Mouse (Mus musculus): ENCODE results near the gene Zfand6.

Zfand6 gene

GRCm38 (mm10) chr7:84689251-84690100 lies at the start of gene Zfand6:
Gene Zfand6 (minus strand): TSS chr7:84689959.
- peak; percentile 98 for DNase-seq

GRCm38 (mm10) chr7:84736803-84737202 lies 47.0 kb upstream of the Zfand6 start:
- no peak for DNase-seq

GRCm38 (mm10) chr7:84733038-84733437 lies 43.3 kb upstream of the Zfand6 start:
- no peak for DNase-seq

GRCm38 (mm10) chr7:84732052-84732451 lies 42.3 kb upstream of the Zfand6 start:
- no peak for DNase-seq

GRCm38 (mm10) chr7:84731076-84731475 lies 41.3 kb upstream of the Zfand6 start:
- DNase-seq: no peak

- no peak for DNase-seq
These were observed 33.2 kb upstream of the Zfand6 start for GRCm38 (mm10) chr7:84722804-84723459.

- DNase-seq: no peak
These were observed 20.7 kb upstream of the Zfand6 start for GRCm38 (mm10) chr7:84710287-84710958.

- DNase-seq: no peak
These were observed 17.1 kb upstream of the Zfand6 start for GRCm38 (mm10) chr7:84706877-84707276.

DNA sequence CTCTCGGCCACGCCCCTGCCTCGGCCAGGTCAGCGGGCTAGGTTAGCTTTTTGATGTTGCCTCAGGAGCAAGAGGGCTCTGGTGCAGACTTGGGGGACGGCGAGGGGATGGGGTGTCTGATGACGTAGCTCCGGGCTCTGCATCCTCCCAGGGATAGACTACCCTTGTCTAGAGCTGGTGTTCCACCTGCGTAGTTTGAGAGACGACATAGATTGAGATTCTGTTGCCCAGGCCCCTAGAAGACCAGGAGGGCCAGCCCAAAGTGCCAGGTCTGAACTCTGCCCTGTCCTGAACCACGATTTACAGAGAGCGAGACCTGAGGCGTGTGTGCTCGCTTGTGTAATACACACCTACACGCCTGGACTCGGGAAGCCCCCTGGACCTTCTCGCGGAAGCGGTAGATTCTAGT lies 346 bp upstream of the Zfand6 start:
- no peak for DNase-seq

DNA sequence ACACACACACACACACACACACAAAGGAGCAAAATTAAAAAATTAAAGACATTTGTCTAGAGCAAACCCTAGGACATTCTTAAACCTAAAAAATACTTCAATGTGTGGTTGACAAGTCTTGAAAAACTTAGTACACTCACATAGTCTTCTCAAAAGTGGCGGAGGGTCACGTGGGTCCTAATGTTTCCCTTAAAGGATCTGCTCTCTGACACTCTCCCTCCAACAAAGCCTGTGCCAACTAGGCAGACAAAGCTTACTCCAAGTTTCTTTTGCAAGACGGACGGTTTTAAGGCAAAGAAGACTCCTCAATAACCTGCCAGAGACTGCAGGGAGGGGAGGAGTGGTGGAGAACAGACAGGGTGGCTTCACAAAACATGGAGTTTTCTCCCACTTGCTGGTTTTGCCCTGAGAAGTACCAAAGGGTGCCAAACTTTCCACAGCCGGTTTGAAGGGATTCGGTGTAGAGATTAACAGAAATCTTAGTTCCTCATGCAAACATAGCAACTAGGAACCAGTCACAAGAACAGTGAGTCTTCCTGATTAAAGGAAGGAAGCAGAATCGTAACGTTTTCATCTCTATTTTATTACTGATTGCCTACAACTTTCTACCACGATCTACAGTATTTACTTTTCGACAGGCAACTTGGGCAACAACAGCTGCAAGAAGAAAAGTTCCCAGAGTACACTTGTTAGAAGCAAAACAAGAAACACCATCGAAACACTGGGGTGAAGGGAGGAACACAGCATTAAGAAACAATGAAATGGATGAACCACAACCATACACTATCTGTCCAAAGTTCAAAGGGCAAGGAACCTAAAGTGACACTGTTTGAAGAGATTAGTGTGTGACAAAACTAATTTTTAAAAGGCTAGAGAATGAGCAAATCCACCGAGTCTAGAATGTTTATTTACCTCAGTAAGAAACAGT lies 1.8 kb downstream of the Zfand6 start:
- no peak for DNase-seq

DNA sequence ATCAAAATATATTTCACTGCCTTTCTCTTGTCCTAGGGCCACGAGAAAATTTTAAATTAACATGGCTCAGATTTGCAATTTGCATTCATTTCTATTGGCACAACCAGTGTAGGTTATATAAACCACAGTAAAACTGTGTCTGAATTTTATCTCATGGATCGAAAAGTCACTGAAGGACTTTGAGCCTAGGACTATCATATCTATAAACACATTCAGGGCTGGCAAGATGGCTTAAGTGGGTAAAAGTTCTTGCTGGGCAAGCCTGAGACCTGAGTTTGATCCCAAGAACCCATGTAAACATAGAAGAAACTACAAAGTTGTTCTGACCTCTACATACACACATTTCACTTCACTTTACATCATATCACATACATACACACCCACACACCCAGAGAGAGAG lies 3.4 kb downstream of the Zfand6 start:
- no peak for DNase-seq

DNA sequence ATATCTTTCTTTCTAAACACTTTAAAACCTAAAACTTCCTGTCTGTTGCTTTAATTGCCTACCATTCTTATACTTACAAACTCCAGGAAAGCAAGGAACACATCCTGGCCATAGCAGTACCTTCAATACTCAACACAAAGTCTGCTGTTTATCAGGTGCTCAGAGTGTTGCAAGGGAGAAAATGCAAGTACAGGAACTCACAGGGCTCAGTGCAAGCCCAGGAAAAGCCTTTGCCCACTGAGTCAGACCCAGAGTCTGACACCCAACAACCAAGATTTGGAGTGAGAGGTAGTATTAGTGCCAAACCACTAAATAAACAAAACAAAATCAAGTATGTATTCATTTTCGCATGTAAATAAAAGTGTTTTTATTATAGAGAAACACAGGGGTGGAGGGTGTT lies 5.1 kb downstream of the Zfand6 start:
- no peak for DNase-seq

GRCm38 (mm10) chr7:84681558-84681957 lies 8.2 kb downstream of the Zfand6 start:
- no peak for DNase-seq

DNA sequence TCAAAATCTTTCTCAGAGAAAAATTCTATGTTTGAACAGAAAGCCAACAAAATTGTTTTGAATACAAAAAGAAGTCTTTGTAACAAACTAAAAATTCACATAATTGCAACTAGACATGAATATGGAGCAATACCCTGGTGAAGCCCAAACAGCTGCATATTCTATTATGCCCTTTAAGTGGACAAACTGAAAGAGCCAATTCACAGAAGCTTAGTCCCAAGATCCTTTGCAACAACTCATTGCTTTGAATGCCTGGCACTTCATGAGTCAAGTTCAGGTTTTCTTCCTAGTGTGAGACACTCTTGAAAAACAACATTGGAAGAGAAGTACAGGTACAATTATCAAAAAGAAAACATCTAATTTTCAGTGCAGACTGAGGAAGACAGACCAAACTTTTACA lies 8.8 kb downstream of the Zfand6 start:
- no peak for DNase-seq

DNA sequence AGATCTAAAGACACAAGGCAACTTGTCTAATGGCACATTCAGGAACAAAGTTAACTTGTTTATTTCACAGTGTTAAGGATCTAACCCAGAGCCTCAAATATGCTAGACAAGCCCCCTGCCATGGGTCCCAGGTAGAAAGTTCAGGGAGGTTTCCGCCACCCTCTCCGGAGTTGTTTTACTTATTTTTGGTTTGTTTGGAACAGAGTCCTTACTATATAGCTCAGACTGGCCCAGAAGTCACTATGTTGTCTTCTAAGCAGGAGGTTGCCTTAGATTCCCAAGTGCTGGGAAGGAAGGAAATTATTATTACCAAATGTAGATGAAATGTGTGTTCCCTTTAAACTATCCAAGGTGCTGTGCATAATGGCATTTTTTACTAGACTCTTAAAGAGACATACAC lies 9.7 kb downstream of the Zfand6 start:
- DNase-seq: no peak

DNA sequence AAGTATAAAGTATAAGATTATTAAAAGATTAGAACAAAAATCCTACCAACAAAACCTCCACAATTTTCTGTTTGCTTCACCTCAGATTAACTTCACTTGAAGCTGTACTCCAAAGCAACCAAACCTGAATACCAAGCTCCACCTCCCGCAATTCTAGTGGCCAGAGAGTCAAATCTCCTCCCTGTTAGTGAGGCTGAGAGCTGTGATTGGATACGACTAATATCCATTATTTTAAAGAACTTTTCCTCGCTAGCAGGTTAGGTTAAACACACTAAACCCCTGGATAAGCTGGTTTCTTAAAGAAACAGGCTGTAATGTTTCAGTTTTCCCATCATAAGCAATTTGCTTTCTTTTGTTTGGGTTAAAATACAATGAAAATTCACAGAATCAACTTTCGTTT lies 10.5 kb downstream of the Zfand6 start:
- peak; percentile 44 for DNase-seq

DNA sequence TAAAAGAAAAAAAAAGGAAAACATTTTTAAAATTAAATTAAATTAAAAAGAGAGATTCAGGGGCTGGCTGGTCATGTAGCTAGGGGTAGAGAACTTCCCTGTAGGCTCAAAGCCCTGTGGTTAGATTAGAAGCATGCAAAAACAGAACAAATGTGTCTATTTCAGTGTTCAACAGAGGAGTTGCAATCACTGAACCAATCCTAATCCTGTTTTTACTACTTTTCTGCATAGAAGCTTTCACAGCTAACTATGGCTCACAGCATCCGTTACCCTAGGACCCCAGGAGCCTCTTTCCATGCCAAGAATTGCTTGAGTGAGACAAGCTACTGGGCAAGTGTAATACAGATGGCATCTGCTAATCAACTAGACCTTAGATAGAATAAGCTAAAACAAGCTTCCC lies 16.7 kb downstream of the Zfand6 start:
- no peak for DNase-seq

DNA sequence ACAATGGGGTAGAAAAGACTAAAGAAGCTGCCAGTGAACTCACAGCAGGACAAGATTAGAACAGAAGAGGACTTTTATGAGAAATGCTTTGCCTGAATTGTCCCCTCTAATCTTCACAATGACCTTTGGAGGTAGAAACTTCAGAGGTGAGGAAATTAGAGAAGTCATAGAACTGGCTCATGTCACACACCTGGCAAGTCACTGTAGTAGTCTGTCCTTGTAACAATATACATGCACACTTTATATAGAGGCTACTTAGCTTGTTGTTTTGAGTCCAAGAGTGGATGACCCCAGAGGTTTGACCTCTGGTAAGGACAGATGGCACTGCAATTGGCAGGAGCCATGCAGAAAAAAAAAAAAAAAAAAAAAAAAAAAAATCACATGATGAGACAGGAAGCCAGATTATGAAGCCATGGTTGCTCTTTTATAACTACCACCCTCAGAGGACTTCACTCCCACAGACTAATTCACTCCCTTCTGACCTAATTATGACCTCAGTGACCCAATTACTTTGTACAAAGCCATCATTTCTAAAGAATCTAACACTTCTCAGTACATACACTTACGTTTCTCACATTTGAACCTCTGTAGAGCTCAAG lies 20.1 kb downstream of the Zfand6 start:
- DNase-seq: no peak

DNA sequence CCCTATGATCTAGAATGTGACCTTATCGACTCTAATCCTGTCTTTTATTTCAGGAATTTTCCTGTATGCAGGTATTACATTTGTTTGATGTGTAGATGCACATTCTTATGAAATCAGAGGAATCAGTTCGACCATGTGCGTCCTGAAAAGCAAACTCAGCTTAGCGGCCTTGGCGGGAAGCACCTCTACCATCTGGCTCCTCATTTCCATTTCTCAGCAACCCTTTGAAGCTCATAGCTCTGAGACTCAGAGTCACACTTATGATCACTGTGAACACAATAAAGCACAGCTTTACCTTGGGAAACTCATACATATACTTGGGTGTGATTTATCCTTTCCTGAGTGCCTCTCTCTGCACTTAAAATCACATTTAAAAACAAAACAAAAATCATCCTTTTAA lies 21.8 kb downstream of the Zfand6 start:
- DNase-seq: no peak

DNA sequence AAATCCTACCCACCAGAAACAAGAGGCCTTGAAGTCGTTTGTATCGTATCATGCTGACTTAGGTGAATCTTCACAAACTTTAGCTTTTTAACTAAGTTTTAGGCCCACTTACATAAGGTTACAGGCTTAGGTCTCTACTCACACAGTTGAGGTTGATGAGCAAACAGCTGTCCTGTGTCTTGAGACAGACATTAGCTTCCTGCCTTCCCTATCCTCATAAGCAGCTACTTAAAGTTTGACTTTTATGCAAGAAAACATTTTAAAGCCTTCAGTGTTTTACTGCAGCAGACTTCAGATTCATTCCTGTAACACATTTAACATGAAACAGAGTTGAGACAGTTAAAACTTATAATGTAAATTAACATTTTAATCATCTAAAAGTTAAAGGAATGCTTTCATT lies 37.0 kb downstream of the Zfand6 start:
- DNase-seq: no peak

DNA sequence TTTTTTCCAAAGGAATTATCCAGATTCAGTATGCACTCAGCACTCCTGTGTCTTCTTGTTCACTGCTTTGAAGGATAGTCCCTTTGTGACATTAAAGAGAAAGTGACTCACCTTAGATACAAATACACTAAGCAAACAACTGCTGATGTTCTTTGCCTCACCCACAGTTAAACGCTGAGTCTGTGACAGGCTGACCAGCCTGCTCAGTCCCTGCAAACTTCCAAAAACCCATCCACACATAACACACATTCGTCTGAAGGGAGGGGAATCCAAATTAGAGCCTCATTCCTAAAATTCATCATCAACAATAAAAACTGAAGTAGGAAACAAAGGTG lies 37.8 kb downstream of the Zfand6 start:
- DNase-seq: no peak

GRCm38 (mm10) chr7:84651303-84651986 lies 38.3 kb downstream of the Zfand6 start:
- no peak for DNase-seq
